Mouse (Mus musculus) cerebellum, postnatal 10 days (tissue): Measurements from ENCODE around the gene Tmem160.

ENCODE experiments used
- DNase-seq, 2 experiments: peaks; one replicate each; pipeline ENCODE4 v3.0.0; 2021; ENCODE audit warnings: mixed read lengths in 2 of 2

The Tmem160 gene

DNA sequence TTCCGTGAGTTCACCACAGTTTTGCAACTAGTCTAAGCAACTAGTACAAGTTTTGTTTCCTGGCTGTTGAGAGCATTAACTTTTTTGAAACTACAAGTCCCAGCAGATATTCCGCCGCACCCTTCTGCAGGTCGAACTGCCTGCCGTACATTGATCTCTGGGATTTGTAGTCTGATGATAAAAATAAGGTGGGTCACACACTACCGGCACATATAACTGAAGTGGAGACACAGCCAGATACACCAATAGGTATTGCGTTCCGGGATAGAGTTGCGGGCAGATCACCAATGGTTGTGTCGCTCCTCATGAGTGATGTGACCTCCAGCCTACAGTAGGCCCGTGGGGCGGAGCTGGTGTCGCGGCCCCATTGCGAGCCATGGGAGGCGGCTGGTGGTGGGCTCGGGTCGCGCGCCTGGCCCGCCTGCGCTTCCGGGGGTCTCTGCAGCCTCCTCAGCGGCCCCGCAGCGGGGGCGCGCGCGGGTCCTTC is at the start of gene Tmem160:
Tmem160 (plus strand) TSS at position 193 of the 487 bp plus-strand sequence.
- peak; percentile 93 to 94 for DNase-seq

- peak; percentile 29 to 41 for DNase-seq
Observed at GRCm38 (mm10) chr7:16402968-16403948, 49.3 kb upstream of the Tmem160 start.

- no peak for DNase-seq
Observed at GRCm38 (mm10) chr7:16404315-16405072, 48.1 kb upstream of the Tmem160 start.

DNA sequence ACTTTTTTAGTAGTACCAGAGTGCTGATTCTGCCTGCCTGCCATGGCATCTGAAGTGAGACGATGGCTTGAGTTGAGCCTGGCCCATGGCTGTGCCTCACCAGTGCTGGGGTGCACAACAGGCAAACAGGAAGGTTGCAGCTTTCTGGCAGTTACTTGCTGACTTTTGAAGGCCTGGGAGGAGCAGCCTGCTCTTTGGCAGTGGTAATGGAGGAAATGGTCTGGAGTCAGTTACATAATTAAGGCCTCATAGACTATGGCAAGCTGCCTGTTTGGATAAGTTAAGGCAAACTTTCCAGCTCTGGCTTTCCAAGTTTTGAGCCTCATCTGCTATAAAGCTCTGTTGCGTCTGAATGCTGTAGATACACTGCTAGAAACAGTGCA is 47.5 kb upstream of the Tmem160 start:
- peak; percentile 34 to 41 for DNase-seq

DNA sequence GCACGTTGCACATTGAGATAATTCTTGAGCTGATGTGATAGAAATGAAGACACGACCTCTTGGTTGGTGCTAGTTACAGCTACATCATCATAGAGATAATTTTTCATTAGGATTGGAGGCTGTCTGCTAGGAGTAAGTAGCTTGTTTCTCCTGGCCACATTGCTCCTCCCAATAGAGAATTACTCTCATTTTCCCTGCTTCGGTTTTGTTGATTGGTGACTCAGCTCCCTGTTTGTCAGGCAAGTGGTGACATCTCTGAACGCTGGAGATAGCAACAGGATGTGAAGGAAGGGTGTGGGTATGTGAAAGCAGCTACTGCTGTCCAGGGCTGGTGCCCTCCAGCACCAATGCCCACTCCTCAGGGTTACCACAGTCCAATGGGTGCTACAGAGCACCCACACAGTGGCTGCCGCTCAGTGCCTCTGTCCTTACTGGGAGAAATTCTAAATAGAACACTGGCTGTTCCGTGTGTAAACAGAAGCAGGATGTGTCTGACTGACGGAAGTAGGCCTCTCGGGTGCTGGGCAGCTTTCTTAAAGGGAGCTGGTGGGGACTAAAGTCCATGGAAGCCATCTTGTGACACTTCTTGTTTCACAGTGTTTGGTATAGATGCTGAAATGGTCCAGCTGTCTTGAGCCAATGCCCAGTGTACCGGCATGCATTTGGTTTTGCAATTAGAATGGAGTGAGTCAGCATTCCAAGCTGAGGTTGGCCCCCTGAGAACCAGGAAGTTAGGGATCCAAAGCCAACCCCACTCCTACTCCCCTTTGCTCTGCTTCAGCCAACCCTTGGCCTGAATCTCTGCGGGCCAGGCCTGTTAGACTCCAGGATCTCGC is 46.8 kb upstream of the Tmem160 start:
- peak; percentile 21 to 38 for DNase-seq

- DNase-seq = no peak
Observed at GRCm38 (mm10) chr7:16406978-16407377, 45.6 kb upstream of the Tmem160 start.

DNA sequence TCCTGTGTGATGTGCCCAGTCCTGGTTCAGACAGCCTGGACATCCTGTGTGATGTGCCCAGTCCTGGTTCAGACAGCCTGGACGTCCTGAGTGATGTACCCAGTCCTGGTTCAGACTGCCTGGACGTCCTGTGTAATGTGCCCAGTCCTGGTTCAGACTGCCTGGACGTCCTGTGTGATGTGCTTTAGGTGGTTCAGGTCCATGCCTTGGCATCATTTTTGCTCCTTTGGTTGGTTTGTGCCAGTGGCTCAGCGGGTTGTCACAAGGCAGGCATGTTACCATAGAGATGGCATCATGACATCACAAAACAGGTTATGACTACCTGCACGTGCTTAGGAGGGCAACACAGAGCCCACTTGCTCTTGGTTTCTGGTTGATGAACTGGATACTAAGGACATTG is 41.5 kb upstream of the Tmem160 start:
- no peak for DNase-seq

DNA sequence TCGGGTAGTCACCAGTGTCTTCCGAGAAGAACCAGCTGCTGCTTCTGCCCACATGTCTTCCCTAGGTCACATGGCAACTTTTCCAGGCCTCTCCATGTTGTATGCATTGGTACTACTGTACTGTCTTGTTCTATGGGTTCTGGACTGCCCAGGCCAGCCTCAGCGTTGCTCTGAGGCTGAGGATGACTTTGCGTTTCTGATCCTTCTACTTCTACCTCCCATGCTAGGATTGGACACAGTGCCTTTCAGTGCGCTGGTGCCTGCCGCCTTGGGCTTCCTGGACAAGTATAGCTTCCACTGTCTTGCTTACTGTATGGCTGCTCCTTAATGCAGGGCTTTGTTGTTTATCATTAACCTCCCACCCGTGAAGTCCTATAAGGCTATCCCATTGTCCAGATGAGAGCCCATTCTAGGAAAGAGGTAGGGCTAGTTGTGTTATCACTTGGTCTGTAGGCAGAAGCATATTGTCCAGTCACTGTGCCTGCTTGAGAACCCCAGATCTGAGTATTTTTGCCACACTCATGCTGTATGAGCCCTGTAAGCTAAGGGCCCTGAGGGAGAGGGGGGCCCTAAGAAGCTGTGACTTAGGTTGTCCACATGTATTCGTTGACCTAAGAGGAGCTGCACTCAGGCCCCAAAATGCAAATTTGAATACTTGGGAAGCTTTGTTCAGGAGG is 40.2 kb upstream of the Tmem160 start:
- no peak for DNase-seq

- DNase-seq = no peak
Observed at GRCm38 (mm10) chr7:16412930-16413329, 39.6 kb upstream of the Tmem160 start.

DNA sequence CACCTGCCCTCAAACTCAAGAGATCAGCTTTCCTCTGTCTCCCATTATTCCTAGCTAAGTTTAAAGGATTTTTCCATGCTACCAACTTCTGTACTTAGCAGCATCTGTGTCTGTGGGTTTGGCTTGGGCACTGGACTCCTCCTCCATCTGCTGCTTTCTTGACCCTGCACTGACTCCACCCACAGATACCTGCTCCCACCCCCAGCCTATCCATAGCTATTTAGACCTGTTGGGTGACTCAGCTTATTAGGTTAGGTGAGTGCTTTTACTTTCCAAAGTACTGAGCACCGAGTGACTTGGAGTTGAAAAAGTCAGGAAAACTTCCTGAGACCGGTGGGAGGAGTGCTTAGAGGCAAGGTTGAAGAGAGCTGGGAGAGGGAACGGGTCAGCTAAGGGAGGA is 37.2 kb upstream of the Tmem160 start:
- no peak for DNase-seq

GRCm38 (mm10) chr7:16417141-16417771 is 35.3 kb upstream of the Tmem160 start:
- no peak for DNase-seq

- DNase-seq = no peak
Observed at GRCm38 (mm10) chr7:16418713-16419112, 33.9 kb upstream of the Tmem160 start.

- no peak for DNase-seq
Observed at GRCm38 (mm10) chr7:16420493-16421118, 32.0 kb upstream of the Tmem160 start.

DNA sequence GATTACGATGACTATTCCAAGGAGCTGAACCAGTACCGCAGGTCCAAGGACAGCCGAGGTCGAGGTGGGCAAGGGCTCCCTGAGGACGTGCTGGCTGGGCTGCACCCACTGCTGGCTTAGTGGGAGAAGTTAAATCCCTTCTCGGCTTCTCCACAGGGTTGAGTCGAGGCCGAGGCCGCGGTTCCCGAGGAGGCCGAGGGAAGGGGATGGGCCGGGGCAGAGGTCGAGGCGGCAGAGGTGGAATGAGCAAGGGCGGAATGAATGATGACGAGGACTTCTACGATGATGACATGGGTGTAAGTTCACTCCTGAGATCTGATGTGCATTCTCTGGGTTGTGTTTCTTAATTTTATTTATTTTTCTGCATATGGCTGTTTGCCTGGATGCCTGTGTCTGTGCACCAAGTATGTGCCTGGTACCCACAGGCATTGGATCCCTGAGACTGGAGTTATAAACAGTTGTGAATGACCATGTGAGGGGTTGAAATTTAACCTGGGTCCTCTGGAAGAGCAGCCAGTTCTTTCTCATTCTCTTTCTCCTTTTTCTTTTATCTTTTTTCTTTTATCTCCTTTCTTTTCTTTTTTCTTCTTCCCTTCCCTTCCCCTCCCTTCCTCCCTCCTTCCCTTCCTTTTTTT is 30.2 kb upstream of the Tmem160 start:
- DNase-seq = no peak

GRCm38 (mm10) chr7:16423731-16424130 is 28.8 kb upstream of the Tmem160 start:
- no peak for DNase-seq

DNA sequence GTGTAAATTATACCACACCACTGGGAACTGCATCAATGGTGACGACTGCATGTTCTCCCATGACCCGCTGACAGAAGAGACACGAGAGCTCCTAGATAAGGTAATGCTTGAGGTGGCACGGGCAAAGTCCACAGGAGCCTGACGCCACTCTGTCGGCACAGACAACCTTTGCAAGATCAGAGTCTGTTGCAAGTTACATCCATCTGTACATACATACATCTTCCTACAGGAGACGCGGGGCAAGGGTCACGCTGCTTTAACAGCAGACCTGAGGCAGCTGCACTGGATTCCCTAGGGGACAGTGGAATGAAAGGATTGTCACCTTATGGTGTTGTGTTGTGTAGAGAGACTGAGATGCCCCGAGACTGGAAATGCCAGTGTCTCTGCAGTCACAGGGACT is 26.9 kb upstream of the Tmem160 start:
- DNase-seq = no peak

DNA sequence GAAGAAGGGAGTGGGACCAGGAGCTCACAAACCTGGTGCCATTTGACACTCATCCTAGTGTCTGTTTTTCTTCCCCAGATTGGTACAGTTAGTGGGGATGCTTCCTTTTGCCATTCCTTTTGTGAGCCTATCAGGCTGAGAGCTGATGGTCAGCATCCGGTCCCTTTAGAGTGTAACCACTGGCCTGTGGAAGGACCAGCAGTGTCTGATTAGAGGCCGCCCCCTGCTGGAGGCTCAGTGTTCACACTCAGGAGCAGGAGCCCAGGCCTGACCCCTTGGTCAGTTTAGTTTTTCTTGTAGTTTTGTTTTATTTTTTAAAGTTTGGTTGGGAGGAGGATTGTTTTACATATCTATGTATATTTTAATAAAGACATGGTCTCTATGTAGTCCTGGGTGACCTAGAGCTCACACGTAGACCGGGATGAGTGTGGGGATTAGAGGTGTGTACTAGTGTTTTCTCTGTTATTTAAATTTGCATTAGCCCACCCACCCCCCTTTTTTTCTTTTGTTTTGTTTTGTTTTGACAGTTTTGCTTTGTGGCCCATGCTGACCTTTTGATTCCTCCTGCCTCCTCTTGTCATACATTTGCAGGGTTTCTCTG is 26.4 kb upstream of the Tmem160 start:
- DNase-seq = peak; percentile 91 to 93

DNA sequence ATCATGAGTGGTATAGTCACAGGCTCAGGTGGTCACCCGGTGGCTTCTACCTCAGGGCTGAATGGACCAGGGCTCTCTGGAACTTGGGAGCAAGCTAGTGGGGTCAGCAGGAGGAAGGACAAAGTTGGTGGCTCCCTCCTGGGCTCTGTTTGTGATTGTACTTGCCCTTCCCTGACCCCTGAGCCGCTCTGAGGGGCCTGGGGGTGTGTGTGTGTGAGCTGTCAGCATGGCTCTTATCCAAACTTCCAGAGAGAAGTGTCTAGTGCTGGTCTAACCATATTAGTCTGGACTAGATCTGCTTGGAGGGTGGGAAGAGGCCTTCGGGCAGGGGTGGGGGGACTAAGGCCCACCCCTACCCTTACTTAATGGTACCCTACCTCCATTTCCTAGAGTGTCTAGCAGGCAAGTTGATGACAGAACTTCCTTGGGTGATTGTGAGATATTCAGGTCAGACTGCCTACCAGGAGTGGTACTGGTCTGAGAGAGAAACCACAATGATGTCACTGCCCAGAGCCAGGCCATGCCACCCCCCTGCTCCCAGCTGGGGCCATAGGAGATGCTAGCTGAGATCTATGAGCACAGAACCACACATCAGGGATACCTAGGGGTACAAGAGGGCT is 19.1 kb upstream of the Tmem160 start:
- no peak for DNase-seq

DNA sequence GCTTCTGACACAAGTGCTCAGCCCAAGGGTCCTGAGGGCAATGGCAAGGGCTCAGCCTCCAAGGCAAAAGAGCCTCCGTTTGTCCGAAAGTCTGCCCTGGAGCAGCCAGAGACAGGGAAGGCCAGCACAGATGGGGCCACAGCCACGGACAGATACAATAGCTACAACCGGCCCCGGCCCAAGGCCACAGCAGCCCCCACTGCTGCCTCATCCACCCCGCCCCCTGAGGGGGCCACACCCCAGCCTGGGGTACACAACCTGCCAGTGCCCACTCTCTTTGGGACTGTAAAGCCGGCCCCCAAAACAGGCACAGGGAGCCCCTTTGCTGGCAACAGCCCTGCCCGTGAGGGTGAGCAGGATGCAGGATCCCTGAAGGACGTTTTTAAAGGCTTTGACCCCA is 17.5 kb upstream of the Tmem160 start:
- DNase-seq = no peak

GRCm38 (mm10) chr7:16441241-16441640 is 11.3 kb upstream of the Tmem160 start:
- no peak for DNase-seq
